Mouse (Mus musculus) adrenal gland, adult (tissue): ENCODE measurements around the gene Pex11a.
"Not testable (repeated sequence)": the region's sequence is repeated elsewhere in the genome, so short reads cannot be mapped to it uniquely, and the experiment has no call there.

ENCODE experiments used
- DNase-seq, 2 experiments: peaks; one replicate each; pipeline ENCODE4 v3.0.0; 2022 to 2023; ENCODE audit warnings: low spot score in 1 of 2; ENCODE audit not compliant: inconsistent age in 2 of 2

The Pex11a gene

GRCm38 (mm10) chr7:79742659-79743536 lies at the start of gene Pex11a, which contains the start of gene Wdr93:
Gene Pex11a, minus strand, starts transcription at chr7:79743131.
Gene Wdr93, plus strand, starts transcription at chr7:79743163.
- DNase-seq: peak; percentile 91 to 96

- DNase-seq: not testable (repeated sequence)
Measured at GRCm38 (mm10) chr7:79789812-79790211, 46.9 kb upstream of the Pex11a start.

GRCm38 (mm10) chr7:79786295-79786694 lies 43.4 kb upstream of the Pex11a start:
- peak; percentile 71 to 93 for DNase-seq

GRCm38 (mm10) chr7:79782516-79782855 lies 39.6 kb upstream of the Pex11a start:
- no peak for DNase-seq

GRCm38 (mm10) chr7:79781826-79782515 lies 39.0 kb upstream of the Pex11a start:
- DNase-seq: peak in 1 of 2 experiments; percentile 67

- DNase-seq: peak; percentile 83 to 96
Measured at GRCm38 (mm10) chr7:79780647-79781626, 38.0 kb upstream of the Pex11a start.

GRCm38 (mm10) chr7:79771561-79772512 lies 28.9 kb upstream of the Pex11a start:
- peak; percentile 55 to 82 for DNase-seq

- DNase-seq: no peak
Measured at GRCm38 (mm10) chr7:79769664-79770063, 26.7 kb upstream of the Pex11a start.

- no peak for DNase-seq
Measured at GRCm38 (mm10) chr7:79765991-79766390, 23.1 kb upstream of the Pex11a start.

GRCm38 (mm10) chr7:79762106-79762505 lies 19.2 kb upstream of the Pex11a start:
- DNase-seq: peak in 1 of 2 experiments; percentile 61

GRCm38 (mm10) chr7:79761124-79761876 lies 18.4 kb upstream of the Pex11a start:
- DNase-seq: peak; percentile 43 to 73

GRCm38 (mm10) chr7:79759766-79760165 lies 16.8 kb upstream of the Pex11a start:
- DNase-seq: no peak

- peak in 1 of 2 experiments; percentile 85 for DNase-seq
Measured at GRCm38 (mm10) chr7:79758176-79758575, 15.2 kb upstream of the Pex11a start.

- peak in 1 of 2 experiments; percentile 79 for DNase-seq
Measured at GRCm38 (mm10) chr7:79756334-79756733, 13.4 kb upstream of the Pex11a start.

- no peak for DNase-seq
Measured at GRCm38 (mm10) chr7:79749511-79749910, 6.6 kb upstream of the Pex11a start.

GRCm38 (mm10) chr7:79747659-79748058 lies 4.7 kb upstream of the Pex11a start:
- DNase-seq: no peak

- no peak for DNase-seq
Measured at GRCm38 (mm10) chr7:79744585-79744984, 1.7 kb upstream of the Pex11a start.

- DNase-seq: no peak
Measured at GRCm38 (mm10) chr7:79744051-79744450, 1.1 kb upstream of the Pex11a start.

- DNase-seq: no peak
Measured at GRCm38 (mm10) chr7:79742277-79742658, 663 bp downstream of the Pex11a start.
